Mouse (Mus musculus): ENCODE results near the gene H60b.
"Not testable (repeated sequence)": the region's sequence is repeated elsewhere in the genome, so short reads cannot be mapped to it uniquely, and the experiment has no call there.

Gene H60b

DNA sequence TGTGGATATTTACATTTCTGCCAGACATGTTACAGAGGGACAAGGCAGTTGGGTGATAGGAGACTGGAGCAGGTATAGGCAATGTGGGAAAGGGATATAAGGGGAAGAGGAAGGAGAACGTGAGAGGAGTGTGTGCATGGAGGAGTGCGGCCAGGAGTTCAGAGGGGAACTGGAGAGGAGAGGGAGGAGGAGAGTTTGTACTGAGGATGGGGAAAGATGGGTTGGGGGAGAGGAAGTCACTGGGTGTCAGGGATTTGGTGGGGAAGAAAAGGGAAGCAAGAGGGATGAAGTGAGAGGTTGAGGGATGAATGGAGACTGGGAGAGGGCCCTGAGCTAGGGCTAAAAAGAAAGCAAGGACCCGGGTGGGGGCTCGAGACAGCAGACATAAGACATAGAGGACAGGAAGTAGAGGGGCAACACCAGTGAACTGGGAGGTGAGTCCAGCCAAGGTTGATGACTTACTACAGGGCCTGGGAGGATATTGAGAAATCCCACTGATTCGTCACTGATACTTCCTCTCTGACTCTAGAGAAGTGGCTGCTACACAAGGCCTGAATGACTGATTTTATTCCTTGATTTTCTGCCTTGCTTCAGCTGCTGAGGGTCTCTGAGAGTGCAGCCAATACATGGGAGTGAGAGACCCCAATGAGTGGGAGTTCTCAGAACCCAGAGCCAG, 7.1 kb downstream of the H60b start:
- DNase-seq, result not testable (repeated sequence)

DNA sequence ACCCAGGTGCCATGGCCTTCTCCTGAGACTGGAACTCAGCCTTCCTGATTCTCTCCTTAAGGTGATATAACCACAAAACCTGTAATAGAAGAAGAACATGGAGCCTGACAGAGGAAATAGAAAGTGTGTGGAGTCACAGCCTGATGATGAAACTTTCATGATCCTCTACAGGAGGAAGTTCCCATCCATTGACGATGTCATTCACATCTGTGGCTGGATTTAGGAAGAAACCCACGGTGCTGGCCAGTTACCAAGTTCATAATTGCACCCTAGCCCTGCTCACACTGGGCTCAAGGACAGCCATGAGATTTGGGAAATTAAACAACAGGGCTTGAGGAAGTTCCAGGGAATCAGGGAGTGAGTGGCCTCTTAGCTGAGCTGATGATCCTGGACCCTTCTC, 7.6 kb downstream of the H60b start:
- not testable (repeated sequence) for DNase-seq

DNA sequence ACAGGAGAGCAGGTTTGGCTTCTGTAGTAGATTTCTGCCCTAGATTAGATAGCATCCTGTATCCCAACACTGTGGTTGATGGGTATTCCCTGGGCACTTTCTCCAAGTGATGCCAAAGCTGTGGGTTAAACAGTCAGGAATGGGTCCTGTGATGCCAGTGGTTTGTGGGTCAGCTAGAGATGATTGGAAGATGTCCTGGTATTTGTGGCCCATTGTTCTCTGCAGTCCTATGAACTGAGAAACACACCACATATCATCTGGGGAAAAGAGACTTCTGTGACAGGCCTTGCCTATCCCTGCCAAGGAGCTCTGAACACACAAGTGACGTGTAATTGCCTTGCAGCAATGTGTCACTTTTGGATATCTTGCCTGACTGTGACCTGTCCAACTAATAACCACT, 8.7 kb downstream of the H60b start:
- not testable (repeated sequence) for DNase-seq

DNA sequence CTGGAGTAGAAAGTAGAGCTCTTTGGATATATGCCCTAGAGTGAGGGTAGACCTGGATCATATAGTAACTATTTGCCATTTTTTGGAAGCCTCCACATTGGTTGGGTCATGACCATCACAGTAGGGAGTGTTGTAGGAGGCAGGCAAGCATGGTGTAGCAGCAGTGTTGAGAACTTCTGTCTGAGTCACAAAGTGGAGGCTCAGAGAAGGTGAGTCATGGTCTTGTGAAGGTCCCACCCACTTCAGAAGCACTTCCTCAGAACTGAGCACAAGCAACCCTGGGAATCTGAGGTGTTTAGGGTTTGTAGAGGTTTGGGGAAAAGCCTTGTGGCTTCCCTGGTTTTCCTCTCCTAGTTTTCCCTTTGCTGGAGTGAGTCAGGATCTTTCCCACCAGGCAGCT, 10.7 kb downstream of the H60b start:
- DNase-seq, result not testable (repeated sequence)

DNA sequence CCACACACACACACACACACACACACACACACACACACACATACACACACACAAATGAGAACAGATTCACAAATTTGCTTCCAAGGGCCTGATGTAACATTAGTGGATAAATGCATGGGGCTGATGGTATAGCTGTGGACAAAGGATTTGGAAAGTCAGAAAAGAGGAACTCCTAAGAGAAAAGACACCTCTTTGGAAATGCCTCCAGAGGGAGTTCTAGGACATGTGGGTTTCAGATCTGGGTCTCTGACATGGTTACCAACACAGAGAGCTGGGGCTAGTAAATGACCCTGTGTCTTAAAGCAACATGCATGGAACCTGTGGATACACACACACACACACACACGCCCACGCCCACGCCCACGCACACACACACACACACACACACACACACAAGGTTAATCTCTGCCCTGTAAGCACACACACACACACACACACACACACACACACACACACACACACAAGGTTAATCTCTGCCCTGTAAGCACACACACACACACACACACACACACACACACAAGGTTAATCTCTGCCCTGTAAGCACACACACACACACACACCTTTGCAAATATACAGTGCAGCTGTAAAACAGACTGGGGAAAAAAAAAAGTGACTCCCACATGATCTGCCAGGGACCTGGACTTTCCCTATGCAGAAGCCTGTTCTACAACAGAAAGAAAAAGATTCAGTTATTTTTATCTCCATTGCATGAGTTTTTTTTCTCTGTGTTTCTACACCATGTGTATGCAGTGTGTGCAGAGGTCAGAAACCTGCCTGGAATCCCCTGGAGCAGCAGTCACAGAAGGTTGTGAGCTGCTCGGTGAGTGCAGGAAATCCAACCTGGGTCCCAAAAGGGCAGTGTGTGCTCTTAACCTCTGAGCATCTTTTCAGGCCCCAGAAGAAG, 14.3 kb downstream of the H60b start:
- DNase-seq, result not testable (repeated sequence)

DNA sequence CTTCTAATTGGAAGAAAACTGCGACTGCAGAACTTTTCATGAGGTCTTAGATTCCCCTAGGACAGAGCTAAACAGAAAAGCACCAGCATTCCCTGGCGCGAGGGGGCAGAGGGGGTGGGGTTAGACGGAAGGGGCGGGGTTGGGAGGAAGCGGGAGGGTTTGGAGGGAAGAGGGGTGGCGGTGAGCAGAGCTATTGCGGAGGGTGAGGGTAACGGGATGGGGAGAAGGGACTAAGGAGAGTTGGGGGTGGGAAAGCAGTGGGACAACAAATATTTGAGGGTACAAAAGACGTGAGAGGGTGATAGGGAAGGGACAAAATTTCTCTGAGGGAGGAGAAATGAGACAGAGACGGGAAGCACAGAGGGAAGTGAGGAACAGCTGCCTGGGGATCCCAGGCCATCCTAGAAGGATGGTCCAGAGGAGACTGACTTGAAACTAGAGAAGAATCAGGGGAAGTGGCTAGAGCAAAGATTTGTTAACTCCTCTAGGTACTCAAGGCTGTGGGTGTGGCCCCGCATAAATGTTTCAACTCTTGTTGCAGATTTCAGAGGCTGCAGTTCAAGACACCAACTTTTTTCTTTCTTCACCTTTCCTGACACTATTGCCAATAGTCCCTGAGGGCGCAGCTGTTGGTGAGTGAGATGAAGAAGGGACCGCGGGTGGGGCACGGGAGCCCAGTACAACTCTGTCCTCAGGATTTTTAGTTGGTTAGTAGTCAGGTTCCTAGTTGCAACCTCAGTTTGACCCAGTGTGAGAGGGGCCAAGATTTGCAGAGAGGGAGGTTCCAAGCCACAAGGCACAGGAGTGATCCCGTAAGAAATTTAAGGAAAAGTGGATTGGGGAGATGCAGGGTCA, 15.2 kb downstream of the H60b start:
- DNase-seq, result not testable (repeated sequence)

DNA sequence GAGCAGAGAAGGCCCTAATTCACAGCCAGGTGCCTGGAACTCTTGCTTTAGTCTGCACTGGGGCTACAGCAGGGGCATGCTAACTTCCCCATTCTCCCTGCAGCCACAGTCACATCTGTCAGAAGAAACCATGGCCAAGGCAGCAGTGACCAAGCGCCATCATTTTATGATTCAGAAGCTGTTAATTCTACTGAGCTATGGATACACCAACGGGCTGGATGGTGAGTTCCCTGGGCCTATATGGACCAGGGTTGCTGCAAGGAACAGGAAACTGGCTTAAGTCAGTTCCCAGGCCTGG, 15.8 kb downstream of the H60b start:
- DNase-seq, result not testable (repeated sequence)

DNA sequence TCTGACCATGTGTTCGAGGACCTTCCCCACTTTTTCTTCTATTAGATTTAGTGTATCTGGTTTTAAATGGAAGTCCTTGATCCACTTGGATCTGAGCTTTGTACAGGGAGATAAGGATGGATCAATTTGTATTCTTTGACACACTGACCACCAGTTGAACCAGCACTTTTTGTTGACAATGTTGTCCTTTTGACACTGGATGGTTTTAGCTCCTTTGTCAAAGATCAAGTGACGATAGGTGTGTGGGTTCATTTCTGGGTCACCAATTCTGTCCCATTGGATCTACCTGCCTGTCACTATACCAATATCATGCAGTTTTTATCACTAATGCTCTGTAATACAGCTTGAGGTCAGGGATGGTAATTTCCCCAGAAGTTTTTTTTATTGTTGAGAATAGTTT, 18.1 kb downstream of the H60b start:
- DNase-seq, result not testable (repeated sequence)

DNA sequence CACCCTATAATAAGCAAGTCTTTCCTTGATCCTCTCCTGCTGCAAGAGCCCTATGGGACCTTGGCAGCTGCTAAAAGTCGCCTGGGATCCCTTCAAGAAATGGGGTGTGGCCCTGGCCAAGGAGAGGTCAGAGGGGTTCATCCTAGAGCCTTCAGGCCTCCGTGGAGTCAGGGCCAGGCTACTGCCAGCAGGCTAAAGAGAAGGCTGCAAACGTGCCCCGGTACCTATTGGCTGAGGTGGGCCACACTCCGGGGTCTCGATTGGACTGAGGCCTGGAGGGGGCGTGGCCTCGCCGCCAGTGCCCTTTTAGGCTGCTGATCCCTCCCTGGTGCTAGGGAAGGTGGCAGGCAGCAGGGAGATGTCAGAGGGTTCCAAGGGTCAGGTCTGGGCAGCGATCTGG, 32.6 kb downstream of the H60b start:
- DNase-seq, result not testable (repeated sequence)

DNA sequence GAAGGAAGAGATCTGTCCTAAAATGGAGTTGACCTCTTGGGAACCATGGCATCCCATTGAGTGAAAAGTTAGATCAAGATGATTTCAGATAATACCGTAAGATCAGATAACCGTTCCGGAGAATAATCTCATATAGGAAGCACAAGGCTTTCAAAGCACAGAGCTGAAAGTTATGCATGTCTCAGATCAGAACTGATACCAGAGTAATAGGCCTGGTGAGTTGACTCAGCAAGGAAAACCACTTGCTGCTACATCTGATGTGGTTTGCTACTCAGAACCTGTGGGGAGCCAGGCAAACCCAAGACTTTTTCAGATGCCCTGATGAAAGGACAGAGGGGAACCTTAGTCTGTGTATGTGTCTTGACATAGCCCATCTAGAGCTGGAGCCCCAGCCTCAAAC, 43.0 kb downstream of the H60b start:
- not testable (repeated sequence) for DNase-seq

DNA sequence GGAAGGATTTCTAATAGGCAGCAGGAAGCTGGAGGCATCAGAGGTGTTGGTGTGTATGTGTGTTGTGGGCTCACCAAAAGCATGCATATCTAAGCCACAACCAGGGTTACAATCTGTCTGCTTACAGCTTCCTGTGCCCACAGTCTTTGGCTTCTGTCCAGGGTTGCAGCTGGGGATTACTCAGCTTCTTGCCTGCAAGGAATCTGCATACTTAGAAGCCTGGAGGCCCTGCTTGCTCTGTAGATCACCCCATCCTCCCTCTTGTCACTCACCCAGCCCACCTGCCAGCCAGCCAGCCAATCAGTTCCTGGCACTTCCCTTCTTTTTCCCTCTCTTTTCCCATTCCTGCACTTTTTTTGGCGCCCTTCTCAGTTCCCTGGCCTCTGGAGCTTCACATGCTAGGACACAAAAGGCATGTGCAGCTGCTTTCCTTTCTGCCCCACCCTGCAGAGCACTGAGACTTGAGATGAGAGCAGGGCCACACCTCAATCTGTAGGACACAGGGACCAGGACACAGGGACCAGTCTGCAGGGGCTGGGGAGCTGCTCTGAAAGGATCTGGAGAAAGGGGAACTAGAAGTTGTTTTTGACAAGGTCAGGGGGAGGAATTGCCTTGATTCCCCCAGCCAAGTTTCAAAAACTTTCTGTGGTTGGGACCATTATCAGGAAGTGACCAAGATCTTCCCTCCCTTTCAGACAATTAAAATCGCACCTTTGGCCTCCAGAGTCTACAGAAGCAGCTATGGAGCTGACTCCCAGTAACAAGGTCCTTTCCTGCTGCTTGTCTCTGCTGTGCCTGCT, 44.6 kb downstream of the H60b start:
- DNase-seq, result not testable (repeated sequence)

DNA sequence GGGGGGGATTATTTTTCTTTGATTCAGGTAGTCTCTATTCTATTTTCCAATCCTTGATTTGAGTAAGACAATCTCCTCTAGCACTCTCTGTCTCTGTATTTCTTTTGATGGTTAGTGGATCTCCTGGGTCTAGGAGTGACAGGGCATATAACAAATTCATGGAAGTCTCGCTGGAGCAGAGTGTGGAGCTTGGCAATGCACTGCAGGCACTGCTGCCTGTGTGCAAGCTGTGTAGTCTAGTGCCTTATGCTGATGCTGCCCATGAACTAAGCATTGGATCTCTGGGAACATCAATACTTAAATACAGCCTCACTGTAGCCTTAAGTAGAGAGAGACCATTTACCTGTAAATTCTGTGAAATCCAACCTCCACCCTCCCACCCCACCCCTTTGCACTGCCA, 48.1 kb downstream of the H60b start:
- not testable (repeated sequence) for DNase-seq

DNA sequence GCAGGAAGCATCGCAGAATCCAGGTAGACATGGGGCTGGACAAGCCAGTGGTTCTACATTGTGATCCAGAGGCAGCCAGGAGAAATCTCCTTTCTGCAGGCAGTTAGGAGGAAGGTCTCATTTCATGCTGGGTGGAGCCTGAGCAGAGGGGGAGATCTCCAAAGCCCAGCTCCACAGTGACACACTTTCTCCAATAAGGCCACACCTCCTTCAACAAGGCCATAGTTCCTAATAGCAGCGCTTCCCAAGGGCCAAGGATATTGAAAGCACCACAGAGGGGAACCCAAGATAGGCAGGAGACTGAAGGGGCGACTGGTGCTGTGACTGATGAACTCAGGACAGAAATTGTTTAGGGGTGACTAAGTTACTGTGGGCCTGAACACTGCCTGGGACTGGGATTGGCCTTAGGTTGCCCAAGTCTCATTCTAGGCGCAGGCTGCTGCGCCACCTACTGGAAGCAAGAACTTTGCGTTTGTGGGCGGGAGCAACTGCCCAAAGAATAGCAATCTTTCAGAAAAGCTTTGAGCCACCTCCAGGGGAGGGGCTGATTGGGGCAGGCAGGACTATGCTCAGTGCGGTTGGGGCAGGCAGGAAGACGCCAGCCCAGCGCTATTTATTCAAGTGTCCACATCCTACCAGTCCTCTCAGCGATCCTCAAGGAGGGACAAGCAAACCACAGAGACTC, 53.8 kb downstream of the H60b start:
- peak; percentile 3 to 14 for DNase-seq

DNA sequence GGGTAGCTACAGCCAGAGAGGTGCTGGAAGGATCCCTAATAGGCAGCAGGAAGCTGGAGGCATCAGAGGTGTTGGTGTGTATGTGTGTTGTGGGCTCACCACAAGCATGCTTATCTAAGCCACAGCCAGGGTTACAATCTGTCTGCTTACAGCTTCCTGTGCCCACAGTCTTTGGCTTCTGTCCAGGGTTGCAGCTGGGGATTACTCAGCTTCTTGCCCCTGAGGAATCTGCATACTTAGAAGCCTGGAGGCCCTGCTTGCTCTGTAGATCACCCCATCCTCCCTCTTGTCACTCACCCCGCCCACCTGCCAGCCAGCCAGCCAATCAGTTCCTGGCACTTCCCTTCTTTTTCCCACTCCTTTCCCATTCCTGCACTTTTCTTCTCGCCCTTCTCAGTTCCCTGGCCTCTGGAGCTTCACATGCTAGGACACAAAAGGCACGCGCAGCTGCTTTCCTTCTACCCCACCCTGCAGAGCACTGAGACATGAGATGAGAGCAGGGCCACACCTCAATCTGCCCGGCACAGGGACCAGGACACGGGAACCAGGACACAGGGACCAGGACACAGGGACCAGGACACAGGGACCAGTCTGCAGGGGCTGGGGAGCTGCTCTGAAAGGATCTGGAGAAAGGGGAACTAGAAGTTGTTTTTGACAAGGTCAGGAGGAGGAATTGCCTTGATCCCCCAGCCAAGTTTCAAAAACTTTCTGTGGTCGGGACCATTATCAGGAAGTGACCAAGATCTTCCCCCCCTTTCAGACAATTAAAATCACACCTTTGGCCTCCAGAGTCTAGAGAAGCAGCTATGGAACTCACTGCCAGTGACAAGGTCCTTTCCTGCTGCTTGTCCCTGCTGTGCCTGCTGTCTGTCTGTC, 65.3 kb downstream of the H60b start:
- DNase-seq, result not testable (repeated sequence)

DNA sequence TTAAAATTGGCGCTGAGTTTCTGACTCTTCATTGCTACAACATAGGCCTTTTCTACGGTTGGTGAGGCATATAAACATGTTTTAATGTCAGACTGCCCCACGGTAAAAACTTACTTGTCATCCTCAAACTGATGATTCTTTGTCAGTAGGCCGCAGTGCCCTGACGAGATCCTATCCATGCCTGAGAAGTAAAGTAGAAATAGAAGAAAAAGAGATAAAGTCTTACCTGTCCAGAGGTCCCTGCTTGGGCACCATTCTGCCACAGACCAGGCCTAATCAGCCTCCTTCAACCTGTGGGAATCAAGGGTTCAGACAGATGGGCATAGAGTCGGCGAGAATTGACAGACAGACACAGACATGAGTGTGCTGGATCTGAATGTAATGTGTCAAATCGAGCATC, 106.7 kb downstream of the H60b start:
- DNase-seq, result no peak

DNA sequence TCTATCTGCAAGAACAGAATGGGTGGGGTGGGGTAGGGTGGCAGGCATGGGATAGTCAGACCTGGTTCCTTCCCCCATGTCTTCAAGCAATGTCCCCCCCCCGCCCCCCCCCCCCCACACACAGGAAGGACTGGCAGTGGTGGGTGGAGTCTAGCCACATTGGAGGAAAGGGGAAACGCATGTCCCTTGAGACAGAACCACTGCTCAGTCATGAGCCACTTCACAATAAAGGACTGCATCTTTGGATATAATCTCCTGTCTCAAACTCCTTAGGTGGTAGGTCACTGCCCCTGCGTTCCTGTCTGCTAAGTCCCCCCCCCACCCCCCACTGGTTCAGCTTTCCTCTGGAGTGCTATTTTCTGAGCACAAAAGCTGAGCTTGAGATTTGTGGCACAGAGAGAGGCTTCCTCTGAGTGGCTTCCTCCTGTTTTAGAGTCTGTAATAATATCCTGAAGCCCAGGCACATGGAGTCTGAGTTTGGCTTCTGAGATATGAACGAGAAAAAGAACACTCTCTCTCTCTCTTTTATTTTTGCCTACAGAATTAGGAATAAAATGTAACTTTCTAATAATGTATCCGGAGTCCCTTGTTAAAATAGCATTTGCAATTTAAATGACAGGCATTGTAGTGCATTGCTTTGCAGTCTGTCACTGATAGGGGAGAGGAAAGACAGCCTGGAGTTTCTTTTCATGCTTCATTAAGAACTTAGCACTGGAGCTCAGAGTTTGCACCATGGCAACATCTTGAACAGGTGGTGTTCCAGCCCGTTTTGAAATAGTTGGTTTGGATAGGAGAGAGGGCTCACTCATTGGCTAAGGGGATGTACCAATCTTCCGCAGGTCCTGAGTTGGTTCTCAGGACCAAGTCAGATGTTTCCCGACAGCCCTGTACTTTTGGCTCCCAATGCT, 112.7 kb downstream of the H60b start:
- not testable (repeated sequence) for DNase-seq

DNA sequence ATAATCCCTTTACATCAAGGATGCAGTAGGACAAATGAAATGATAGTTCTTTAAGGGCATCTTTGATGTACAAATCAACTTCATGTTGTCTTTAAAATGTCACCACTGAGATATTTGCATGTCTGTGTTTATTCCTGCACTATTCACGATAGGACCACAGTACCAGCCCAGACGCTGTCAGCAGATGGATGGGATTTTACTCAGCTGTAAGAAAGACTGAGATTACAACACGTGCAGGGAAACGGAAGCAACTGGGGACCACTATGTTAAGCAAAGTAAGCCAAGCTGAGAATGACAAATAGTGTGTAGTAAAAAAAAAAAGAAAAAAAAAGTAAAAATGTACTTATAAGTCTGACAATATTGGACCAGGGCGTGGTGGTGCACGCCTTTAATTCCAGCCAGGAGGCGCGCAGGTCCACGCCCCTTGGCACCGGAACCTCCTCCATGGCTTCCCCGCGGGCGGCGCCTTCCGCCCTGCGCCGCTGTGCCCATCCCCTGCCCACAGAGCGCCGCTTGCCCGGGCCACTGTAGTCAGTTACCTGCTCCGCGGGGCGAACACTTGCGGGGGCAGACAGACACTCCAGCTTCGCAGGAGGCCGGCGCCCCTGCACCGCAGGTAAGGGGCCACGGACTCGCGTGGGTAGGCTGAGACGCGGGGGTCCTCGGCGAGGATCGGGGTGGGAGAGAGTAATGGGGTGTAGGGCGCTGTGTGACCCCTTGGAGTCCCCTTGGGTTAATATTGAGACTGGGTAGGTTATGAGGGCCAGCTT, 114.7 kb downstream of the H60b start:
- not testable (repeated sequence) for DNase-seq

DNA sequence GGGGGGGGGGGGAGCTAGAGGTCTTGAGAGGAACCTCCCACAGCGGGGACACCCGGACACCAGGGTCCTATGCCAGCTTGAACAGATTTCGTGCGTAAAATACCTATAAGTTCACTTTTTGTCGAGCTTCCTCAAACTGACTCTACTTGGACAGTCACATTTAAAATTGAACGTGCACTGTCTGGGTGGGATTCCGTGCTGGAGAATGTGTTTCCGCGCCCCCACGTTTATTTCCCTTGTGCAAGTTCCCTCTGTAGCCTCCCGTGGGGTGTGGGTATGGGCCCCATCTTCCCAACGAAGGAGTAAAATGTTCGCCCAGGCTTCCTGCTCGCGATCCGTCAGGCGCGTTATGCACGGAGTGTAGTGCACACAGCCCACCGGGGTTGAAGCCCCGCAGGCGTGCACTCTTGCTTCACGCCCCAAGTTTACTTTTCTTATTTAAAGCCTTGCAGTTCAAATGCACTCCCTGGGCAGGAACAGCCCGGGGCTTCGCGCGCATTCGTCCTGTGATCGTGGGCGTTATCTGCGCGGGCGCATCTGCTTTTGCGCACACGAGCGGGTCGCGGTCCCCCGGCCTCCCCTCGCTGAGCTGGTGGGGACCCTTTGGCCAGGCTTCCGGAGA, 115.4 kb downstream of the H60b start:
- no peak for DNase-seq
